Mouse (Mus musculus): ENCODE measurements around the gene Tacr2.
A peak's percentile ranks its signal among the peaks of the same experiment; 100 is the strongest.

Tacr2 gene

GRCm38 (mm10) chr10:62306483-62306882, 54.2 kb downstream of the Tacr2 start:
- DNase-seq, result peak; percentile 47

- DNase-seq, result peak; percentile 42
Measured at GRCm38 (mm10) chr10:62308896-62309491, 56.8 kb downstream of the Tacr2 start.

GRCm38 (mm10) chr10:62309593-62309992, 57.4 kb downstream of the Tacr2 start:
- no peak for DNase-seq

GRCm38 (mm10) chr10:62310259-62311039, 58.2 kb downstream of the Tacr2 start:
- DNase-seq, result no peak

GRCm38 (mm10) chr10:62311464-62311863, 59.2 kb downstream of the Tacr2 start:
- peak; percentile 84 for DNase-seq

- DNase-seq, result no peak
Measured at GRCm38 (mm10) chr10:62313140-62313539, 60.9 kb downstream of the Tacr2 start.

GRCm38 (mm10) chr10:62313885-62314424, 61.7 kb downstream of the Tacr2 start:
- DNase-seq, result peak; percentile 66

Data from kidney, postnatal 10 days (tissue).